Mouse (Mus musculus) neural tube, embryonic 13.5 days (tissue): ENCODE measurements around the gene Diras2. TPM values are rescaled to one million over a fixed set of nuclear protein-coding genes. Genes with fewer than 3 reads are reported as not detected.

Source experiments
- ATAC-seq: fragments of 200-750 bp; cut with Nextera tagmentation; 2 replicates; pipeline ENCODE4 v1.8.0; 2017; ENCODE audit warnings: low read depth, mild to moderate bottlenecking, moderate TSS enrichment, moderate library complexity
- H3K27ac ChIP-seq: fragments of 300-500 bp; sonication (generic); replicated peaks from 2 replicates; pipeline ENCODE4 v1.5.1; 2015; ENCODE audit warnings: moderate library complexity, mild to moderate bottlenecking, inconsistent platforms
- H3K27me3 ChIP-seq: fragments of 300-500 bp; sonication (generic); 2 replicates; pipeline ENCODE4 v1.6.1; 2015; ENCODE audit warnings: mild to moderate bottlenecking, inconsistent platforms
- H3K36me3 ChIP-seq: fragments of 300-500 bp; sonication (generic); 2 replicates; pipeline ENCODE4 v1.6.1; 2015; ENCODE audit warnings: mild to moderate bottlenecking, inconsistent platforms
- H3K4me1 ChIP-seq: fragments of 300-500 bp; sonication (generic); replicated peaks from 2 replicates; pipeline ENCODE4 v1.6.1; 2015; ENCODE audit warnings: inconsistent platforms
- H3K4me2 ChIP-seq: fragments of 300-500 bp; sonication (generic); 2 replicates; pipeline ENCODE4 v1.6.1; 2015; ENCODE audit warnings: inconsistent platforms, mild to moderate bottlenecking, moderate library complexity
- H3K4me3 ChIP-seq: fragments of 300-500 bp; sonication (generic); 2 replicates; pipeline ENCODE4 v1.5.1; 2015; ENCODE audit warnings: mild to moderate bottlenecking, inconsistent platforms
- H3K9ac ChIP-seq: fragments of 300-500 bp; sonication (generic); 2 replicates; pipeline ENCODE4 v1.6.1; 2015; ENCODE audit warnings: moderate library complexity, mild to moderate bottlenecking, inconsistent platforms
- H3K9me3 ChIP-seq: fragments of 300-500 bp; sonication (generic); 2 replicates; pipeline ENCODE4 v1.6.1; 2016; ENCODE audit warnings: inconsistent platforms
- WGBS: fragments of 180-500 bp; shearing (Covaris S2); methylation state at CpG from one replicate; pipeline ENCODE4 v1.1.7; 2015; 5-methylcytosine and 5-hydroxymethylcytosine counted together
- polyA plus RNA-seq: library from polyadenylated mRNA; unstranded; fragments of >200 nt; fragmentation: Nextera tagmentation; extraction: Ambion mirVana; gene quantifications from 2 replicates; pipeline ENCODE4 v1.2.1, GENCODE M21; 2015

Diras2 gene
- polyA plus RNA-seq, 1 experiment from 2014 or later: 2.6 TPM

DNA sequence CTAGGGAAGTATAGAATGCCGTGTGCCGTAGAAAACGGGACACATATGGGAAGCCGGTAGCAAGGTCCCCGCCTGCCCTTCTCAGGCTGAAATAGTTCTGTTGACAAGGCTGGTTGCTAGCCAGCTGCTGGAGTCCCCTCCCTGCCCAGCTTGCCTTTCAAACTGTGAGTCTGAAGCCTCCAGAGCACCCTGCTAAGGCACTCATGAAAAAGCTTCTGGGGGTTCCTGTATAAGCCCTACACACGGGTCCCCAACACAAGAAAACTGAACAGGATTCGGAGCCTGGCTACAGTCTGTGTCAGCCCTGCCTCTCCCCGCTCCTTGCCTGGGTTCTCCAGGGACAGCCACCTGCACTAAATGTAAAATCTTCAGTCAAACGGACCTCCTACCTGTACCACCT lies 2.3 kb downstream of the Diras2 start:
- Histone ChIP-seq H3K4me2 (peak overlapping the region; percentile 75), H3K9me3 (no peaks in the 10 kb centered on the region), H3K36me3 (no peaks in the 10 kb centered on the region), H3K9ac (peak overlapping the region; percentile 45; the same call in 1 of the 2 replicates), H3K4me3 (peak overlapping the region; percentile 48), H3K27ac (no peak overlapping the region), H3K4me1 (peaks cover 18% of the 10 kb centered on the region), H3K27me3 (peaks cover 23% of the 10 kb centered on the region)
- 63% methylated on average over 9 of the region's 9 CpGs for WGBS
- ATAC-seq: no peak

DNA sequence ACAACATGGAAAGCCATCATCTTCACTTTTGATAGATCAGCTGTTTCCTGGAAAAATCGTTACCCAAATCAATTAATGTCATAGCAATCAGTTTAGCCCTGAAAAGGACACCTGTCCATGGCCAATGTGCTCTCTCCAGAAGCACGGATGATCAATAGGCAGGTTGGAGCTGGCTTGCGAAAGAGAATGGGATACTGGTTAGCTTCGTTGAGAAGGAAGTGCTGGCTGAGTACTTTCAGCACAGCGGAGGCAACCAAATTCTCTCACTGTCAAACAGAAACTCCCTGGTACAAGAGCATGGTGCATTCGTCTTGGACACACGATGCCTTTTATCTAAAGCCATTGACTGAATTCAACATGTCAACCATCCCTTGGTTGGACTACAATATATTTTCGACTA lies 2.8 kb downstream of the Diras2 start:
- no peaks in the 10 kb centered on the region for H3K36me3 ChIP-seq
- H3K4me3 ChIP-seq: peak overlapping the region; percentile 48
- 75% methylated on average over 8 of the region's 8 CpGs for WGBS
- peaks cover 23% of the 10 kb centered on the region for H3K27me3 ChIP-seq
- H3K27ac ChIP-seq: no peak overlapping the region
- no peak for ATAC-seq
- peak overlapping the region; percentile 75 for H3K4me2 ChIP-seq
- no peak overlapping the region for H3K9ac ChIP-seq
- H3K9me3 ChIP-seq: no peaks in the 10 kb centered on the region
- H3K4me1 ChIP-seq: peaks cover 18% of the 10 kb centered on the region

DNA sequence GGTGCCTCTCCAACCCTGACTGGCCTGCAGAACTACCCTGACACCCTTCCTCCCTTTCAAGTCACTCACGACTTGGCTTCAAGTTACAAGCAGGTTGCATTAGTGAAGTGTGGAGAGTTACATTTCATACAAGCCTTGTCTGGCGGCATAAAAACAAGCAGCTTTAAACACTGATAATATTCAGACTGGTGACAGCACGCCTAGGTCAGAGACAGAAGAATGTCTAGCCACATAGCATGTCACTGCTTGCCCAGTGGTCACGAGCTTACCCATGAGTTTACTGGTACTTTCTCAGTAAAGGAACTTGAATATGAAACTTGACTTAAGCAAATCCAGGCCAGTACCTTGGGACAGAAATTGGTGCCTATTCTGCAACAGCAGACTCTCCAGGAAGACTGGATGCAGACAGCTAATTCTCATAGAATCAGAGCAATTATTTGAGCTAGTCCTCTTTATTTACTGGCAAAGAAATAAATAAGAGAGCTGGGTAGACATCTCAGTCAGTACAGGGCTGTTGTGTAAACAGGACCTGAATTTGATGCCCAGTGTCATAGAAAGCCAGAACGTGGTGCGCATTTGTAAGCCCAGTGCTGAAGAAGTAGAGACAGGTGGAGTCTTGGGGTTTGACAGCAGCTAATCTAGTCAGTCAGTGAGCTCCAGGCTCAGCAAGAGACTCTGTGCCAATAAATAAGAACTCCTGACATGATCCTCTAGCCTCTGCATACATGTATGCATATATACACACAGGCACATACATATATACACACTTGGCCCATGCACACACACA lies 4.6 kb downstream of the Diras2 start:
- Histone ChIP-seq H3K4me3 (no peak overlapping the region), H3K4me2 (no peak overlapping the region), H3K36me3 (no peaks in the 10 kb centered on the region), H3K9ac (no peak overlapping the region), H3K27me3 (peaks cover 23% of the 10 kb centered on the region), H3K27ac (no peak overlapping the region), H3K4me1 (peaks cover 18% of the 10 kb centered on the region), H3K9me3 (no peaks in the 10 kb centered on the region)
- WGBS: 84% methylated on average over 6 of the region's 6 CpGs
- no peak for ATAC-seq

DNA sequence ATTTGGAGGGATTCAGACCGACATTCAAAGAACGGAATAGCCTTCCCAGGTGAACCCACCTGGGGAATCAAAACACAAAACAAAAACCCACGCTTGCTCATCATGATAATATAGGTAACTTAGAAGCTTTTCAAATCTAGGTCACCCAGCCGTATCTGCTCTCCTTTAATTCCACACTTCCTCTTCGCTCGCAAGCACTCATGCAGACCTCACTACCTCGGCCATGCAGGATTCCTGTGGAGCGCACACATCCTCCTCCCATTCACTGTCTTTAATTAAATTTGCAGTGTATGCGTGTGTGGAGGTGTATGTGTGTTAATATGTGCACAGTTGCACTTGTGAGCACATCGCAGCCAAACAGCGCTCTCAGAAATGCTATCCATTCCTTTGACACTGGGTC lies 6.8 kb downstream of the Diras2 start:
- H3K27me3 ChIP-seq: peaks cover 13% of the 10 kb centered on the region
- no peak for ATAC-seq
- no peaks in the 10 kb centered on the region for H3K36me3 ChIP-seq
- H3K9me3 ChIP-seq: no peaks in the 10 kb centered on the region
- H3K4me3 ChIP-seq: no peak overlapping the region
- H3K27ac ChIP-seq: no peak overlapping the region
- H3K4me1 ChIP-seq: peaks cover 18% of the 10 kb centered on the region
- 76% methylated on average over 11 of the region's 11 CpGs for WGBS
- no peak overlapping the region for H3K4me2 ChIP-seq
- no peak overlapping the region for H3K9ac ChIP-seq

DNA sequence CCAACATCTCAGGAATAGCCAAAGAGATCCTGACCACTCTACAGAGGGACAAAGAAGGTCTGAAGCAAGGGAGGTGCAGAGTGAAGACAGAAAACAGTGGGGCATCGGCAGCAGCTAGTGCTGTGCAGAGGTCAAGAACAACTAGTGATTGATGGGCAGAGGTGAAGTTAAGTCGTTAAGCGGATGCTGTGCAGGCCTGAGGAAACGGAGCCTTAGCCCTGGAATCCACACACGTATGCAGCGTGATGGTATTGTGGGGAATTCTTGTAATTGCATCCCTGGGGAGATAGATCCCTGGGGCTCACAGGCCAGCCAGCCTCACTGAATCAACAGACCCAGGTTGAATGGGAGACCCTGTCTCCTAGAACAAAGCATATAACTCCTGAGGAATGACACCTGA lies 9.9 kb downstream of the Diras2 start:
- no peaks in the 10 kb centered on the region for H3K27me3 ChIP-seq
- H3K4me2 ChIP-seq: no peak overlapping the region
- no peak overlapping the region for H3K27ac ChIP-seq
- no peaks in the 10 kb centered on the region for H3K36me3 ChIP-seq
- peaks cover 7% of the 10 kb centered on the region; the same call in 1 of the 2 replicates for H3K4me1 ChIP-seq
- no peak overlapping the region for H3K4me3 ChIP-seq
- ATAC-seq: no peak
- WGBS: 28% methylated on average over 6 of the region's 6 CpGs
- H3K9me3 ChIP-seq: no peaks in the 10 kb centered on the region
- no peak overlapping the region for H3K9ac ChIP-seq

DNA sequence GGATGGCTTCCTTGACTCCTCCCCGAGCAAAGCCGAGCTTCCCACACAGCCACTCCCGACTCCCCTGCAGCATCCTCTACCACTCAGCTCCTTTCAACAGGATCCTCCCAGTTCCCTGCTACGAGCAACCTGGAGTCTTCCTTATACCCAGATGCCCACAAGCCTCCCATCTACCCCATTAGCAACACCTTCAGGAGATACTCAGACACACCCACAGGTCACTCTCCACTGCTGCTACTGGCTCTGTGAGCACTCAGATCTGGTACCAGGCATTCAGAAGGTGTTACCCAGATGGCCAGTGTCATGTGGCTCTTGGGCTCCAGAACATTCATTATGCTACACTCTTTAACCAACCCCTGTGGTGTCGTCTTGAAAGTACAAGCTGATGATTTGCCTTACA lies 11.7 kb downstream of the Diras2 start:
- Histone ChIP-seq H3K4me3 (no peak overlapping the region), H3K9ac (no peak overlapping the region), H3K4me2 (no peak overlapping the region), H3K4me1 (peaks cover 7% of the 10 kb centered on the region; the same call in 1 of the 2 replicates), H3K36me3 (no peaks in the 10 kb centered on the region), H3K27me3 (no peaks in the 10 kb centered on the region), H3K27ac (no peak overlapping the region), H3K9me3 (no peaks in the 10 kb centered on the region)
- ATAC-seq: no peak
- WGBS: 93% methylated on average over 5 of the region's 5 CpGs

DNA sequence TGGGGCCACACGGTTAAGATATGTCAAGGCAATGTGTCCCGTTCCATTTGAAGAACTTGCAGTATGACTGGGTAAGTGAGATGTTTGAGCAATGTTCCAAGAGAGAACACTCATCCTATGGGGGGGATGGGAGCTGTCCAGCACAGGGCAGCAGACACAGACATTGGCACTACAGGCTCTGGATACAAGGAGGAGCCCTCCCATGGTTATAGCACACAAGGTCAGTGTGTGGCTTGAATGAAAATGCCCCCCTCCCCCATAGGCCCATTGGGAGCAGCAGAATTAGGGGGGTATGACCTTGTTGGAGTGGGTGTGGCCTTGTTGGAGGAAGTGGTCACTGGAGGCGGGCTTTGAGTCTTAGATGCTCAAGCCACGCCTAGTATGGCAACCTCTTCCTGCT lies 12.7 kb downstream of the Diras2 start:
- Histone ChIP-seq H3K27ac (no peak overlapping the region), H3K4me1 (peaks cover 7% of the 10 kb centered on the region; the same call in 1 of the 2 replicates)
- WGBS: 96% methylated on average over 4 of the region's 4 CpGs

DNA sequence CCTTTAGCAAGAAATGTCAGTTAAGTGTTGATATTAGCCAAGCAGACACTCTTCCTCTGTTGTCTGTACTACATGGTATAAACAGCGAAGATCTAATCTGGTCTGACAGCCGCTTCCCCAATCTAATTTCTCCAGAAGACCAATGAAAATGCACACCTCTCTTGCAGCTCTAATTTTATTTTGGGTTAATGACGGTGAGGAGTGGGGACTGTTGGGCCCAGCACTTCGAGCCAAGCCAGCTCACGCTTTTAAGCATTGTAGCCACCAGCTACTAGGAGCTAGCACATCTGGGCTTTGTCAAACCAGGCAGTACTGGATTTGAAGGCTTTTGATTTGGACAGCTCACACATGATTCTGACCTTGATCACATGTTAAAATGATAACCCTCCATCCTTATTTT lies 14.1 kb downstream of the Diras2 start:
- Histone ChIP-seq H3K36me3 (no peaks in the 10 kb centered on the region), H3K9me3 (no peaks in the 10 kb centered on the region), H3K27me3 (no peaks in the 10 kb centered on the region), H3K4me2 (no peak overlapping the region), H3K9ac (no peak overlapping the region), H3K4me3 (no peak overlapping the region), H3K27ac (no peak overlapping the region), H3K4me1 (peaks cover 7% of the 10 kb centered on the region; the same call in 1 of the 2 replicates)
- WGBS: 85% methylated on average over 5 of the region's 5 CpGs
- ATAC-seq: no peak

More for the DNA sequence above, 12.7 kb downstream of the Diras2 start:
- H3K4me3 ChIP-seq: no peak overlapping the region
- H3K4me2 ChIP-seq: no peak overlapping the region
- H3K9me3 ChIP-seq: no peaks in the 10 kb centered on the region
- no peaks in the 10 kb centered on the region for H3K36me3 ChIP-seq
- no peak for ATAC-seq
- no peak overlapping the region for H3K9ac ChIP-seq
- H3K27me3 ChIP-seq: no peaks in the 10 kb centered on the region

DNA sequence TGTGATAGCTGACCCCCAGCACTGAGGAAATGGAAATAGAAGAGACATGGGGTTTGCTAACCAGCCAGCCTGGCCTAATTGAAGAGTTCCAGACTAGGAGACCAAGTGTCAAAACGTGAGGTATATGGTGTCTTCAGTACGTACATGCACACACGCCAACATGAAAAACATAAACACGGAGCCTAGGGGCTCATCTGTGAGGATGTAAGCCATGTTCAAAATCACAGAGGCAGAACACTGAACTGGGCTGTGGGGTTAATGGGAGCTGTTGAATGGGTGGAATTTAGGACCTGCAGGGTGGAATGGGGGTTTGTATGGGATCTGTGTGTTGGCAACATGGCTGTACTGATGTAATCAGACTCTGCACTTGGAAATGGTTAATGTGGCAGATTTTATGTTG lies 14.5 kb downstream of the Diras2 start:
- Histone ChIP-seq H3K9me3 (no peaks in the 10 kb centered on the region), H3K9ac (no peak overlapping the region), H3K4me2 (no peak overlapping the region), H3K27ac (no peak overlapping the region), H3K27me3 (no peaks in the 10 kb centered on the region), H3K4me3 (no peak overlapping the region), H3K4me1 (peaks cover 7% of the 10 kb centered on the region; the same call in 1 of the 2 replicates), H3K36me3 (no peaks in the 10 kb centered on the region)
- no peak for ATAC-seq
- 88% methylated on average over 4 of the region's 4 CpGs for WGBS

DNA sequence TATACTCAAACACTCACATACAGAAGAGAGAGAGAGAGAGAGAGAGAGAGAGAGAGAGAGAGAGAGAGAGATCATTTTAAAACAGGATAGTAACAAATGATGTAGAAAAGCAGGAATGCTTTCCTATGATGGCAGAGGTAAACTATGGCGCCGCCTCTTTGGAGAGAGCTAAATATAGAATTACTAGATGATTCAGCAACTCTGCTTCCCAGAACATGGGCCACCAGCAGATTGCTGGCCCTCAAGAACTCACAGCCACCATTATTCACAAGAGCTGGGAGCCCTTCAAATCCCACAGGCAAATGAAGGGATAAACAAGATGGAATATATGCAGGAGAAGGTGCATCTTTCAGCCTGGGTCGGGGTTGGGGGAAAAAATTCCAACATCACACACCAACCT lies 15.0 kb downstream of the Diras2 start:
- Histone ChIP-seq H3K4me1 (peaks cover 3% of the 10 kb centered on the region; the same call in 1 of the 2 replicates), H3K9me3 (no peaks in the 10 kb centered on the region), H3K4me3 (no peak overlapping the region), H3K4me2 (no peak overlapping the region), H3K9ac (no peak overlapping the region), H3K27me3 (no peaks in the 10 kb centered on the region), H3K36me3 (no peaks in the 10 kb centered on the region), H3K27ac (no peak overlapping the region)
- 86% methylated on average over 3 of the region's 3 CpGs for WGBS
- ATAC-seq: no peak

DNA sequence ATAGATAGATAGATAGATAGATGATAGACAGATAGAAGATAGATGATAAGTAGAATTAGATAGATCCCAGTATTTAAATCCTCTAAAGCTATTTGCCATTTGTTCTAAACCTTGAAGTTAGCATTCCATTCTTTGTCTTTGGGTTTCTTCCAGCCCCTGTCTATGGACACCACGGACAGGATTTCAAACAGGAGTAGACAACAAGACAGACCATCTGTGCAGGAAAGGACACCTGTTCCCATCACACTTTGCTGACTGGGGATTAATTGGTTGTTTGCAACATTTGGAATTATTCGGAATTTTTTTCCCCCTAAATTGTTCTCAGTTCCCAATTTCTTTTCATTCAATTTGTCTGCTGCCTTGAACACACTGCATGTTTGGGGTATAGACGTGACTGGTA lies 17.5 kb downstream of the Diras2 start:
- Histone ChIP-seq H3K4me2 (no peak overlapping the region), H3K9me3 (no peaks in the 10 kb centered on the region), H3K4me3 (no peak overlapping the region), H3K27me3 (no peaks in the 10 kb centered on the region), H3K4me1 (no peaks in the 10 kb centered on the region), H3K36me3 (no peaks in the 10 kb centered on the region), H3K9ac (no peak overlapping the region), H3K27ac (no peak overlapping the region)
- 86% methylated on average over 3 of the region's 3 CpGs for WGBS
- no peak for ATAC-seq

DNA sequence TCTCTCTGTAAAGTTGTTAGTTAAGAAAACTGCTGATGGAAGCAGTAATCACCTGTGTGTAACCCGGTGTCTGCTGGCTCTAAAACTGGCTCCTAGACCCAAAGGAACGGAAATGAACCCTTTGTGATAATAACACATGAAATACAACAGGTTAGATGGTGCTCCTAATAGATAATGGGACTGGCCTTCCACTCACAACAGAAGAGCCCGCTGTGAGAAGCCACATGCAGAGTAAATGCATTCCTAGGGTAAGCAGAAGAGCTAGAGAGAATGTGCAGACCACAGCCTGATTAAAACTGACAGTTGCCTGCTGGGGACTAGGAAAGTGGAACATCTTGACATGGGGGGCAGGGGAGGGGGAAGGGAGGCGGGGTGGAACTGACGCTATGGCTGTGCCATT lies 18.7 kb downstream of the Diras2 start:
- no peak overlapping the region for H3K4me3 ChIP-seq
- ATAC-seq: no peak
- no peak overlapping the region for H3K4me2 ChIP-seq
- H3K9ac ChIP-seq: no peak overlapping the region
- no peak overlapping the region for H3K27ac ChIP-seq
- H3K4me1 ChIP-seq: no peaks in the 10 kb centered on the region
- no peaks in the 10 kb centered on the region for H3K9me3 ChIP-seq
- H3K36me3 ChIP-seq: no peaks in the 10 kb centered on the region
- H3K27me3 ChIP-seq: no peaks in the 10 kb centered on the region
- WGBS: 62% methylated on average over 5 of the region's 5 CpGs
